Mouse (Mus musculus) left cerebral cortex, postnatal 14 days (tissue): ENCODE results near the gene Wdr18. TPM values are rescaled to one million over a fixed set of nuclear protein-coding genes. Genes with fewer than 3 reads are reported as not detected.
A peak's percentile ranks its signal among the peaks of the same experiment; 100 is the strongest.

Source experiments
- DNase-seq, 2 experiments: peaks; one replicate each; pipeline ENCODE4 v3.0.0; 2021 to 2022; ENCODE audit warnings: low spot score in 2 of 2, mixed read lengths in 1 of 2
- intact Hi-C: fragments of 180-260 bp; cut with DNase I; formaldehyde crosslinking; loops from one replicate; pipeline ENCODE4 v1.15.1; 2025
- total RNA-seq, 2 experiments: library from RNA; stranded (reverse); gene quantifications; 2 replicates each; pipeline ENCODE4 v1.2.3; 2021

Wdr18 gene
- total RNA-seq, 2 experiments from 2014 or later: 45.3 to 46.5 TPM

DNA sequence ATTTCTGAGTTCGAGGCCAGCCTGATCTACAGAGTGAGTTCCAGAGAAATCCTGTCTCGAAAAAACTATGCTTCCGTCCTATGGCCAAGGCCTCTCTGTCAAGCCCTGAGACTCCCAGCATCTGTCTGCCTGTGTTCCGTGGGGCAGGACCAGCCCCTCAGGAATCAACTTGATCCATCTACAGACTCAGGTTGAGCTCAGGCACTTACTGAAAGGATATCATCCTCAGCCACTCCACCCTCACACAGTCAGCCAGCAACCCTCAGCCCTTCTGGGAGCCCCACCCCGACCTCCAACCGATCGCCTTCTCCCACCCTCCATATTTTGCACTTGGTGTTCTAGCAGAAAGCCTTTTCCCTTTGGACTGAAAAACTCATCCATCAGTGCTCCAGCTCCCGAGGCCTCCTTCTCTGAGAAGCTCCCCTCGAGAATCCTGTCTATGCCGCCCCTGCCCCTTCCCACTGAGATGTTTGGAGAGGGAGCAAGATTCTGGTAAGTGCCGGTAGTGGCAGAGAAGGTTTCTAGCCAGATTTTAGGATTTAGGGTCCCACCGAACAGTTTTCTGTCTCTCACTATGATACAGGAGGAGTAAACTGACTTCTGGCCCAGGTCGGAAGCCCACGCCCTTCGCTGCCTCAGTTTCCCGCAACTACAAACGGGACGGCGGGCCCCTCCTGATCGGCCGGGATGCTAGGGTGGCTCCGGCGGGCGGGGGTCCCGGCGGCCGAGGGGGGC, 28.0 kb downstream of the Wdr18 start:
- DNase-seq: no peak
- intact Hi-C loops: loop anchor here (2.0 to 5.0 kb wide), 2 partner anchors 47 to 64 kb away; no protein-coding TSS in a partner anchor

DNA sequence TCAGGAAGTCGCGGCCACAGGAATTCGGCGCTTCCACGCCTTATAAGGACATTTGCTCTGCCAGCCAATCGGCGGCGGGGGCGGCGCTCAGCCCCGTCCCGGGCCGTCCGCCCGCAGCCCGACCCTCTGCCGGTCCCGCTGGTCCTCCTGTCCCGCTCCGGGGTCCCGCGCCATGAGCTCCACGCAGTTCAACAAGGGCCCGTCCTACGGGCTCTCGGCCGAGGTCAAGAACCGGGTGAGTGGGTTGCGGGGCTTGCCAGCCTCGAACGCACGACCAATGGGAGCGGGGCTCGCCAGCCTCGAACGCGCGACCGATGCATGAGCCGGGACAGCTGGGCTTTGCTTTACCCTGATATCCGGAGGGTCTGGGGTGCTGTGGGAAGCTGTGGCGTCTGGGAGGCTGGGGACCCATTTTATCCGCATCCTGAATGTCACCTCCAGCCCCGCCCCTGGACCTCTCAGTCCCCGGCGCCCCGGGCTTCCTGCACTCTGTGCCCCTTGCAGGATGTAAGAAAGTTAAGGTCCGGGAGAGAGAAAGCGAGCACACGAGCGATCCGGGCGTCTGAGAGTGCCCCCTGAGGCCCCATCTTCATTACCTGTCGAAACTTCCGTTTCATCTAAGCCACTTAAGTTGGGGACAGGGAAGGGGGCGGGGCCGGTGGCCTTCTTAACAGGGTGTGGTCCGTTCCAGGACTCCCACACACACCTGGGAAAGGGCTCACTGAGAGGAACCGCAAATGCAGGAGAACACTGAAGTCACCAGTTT, 28.7 kb downstream of the Wdr18 start, which contains the start of gene Cnn2:
Gene Cnn2 (plus strand): TSS at position 79 of the 766 bp plus-strand sequence.
- intact Hi-C loops: loop anchor here (5.0 kb wide), 1 partner anchor 64 kb away; no protein-coding TSS in a partner anchor
- DNase-seq: no peak

DNA sequence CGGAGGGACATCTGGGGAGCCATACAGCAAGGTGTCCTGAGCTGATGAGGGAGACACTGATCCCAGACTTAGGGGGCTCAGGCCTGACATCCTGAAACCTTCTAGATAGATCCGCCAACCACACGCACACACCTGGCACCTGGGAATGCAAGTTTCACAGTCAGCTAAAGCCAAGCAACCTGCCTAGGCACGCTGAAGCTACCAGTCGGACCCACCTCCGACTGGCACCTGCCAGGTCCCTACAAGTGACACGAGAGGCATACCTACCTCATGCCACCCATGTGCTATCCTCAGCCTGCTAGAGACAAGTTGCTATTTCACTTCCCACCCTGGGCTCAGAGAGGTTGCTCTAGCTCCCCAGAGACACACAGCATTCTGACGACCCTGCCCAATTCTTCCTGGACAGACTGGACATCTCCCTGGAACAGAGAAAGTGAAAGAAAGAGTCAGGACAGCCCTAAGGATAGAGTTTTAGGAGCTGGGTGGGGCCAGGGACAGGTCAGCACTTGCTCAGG, 29.4 kb downstream of the Wdr18 start:
- DNase-seq: no peak
- intact Hi-C loops: loop anchor here (5.0 kb wide), 1 partner anchor 63 kb away; no protein-coding TSS in a partner anchor

DNA sequence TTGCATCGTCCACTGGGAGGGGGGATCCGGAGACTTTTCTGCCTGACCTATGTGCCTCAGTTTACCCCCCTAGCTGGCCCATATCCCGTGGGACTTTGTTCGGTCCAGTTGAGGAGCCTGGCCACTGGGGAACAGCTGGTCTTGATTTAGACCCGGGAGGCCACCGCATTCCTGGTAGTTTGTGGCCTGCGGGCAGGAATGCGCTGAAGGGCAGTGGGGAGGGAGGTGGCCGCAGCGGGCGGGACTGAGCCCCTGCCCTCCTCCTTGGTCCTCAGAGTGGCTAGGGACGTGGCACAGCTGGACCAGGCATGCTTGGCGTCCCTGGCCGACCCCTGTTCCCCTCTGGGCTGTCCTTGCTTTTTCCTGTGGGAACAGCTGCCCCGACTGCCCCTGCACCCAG, 29.9 kb downstream of the Wdr18 start:
- intact Hi-C loops: loop anchor here (5.0 kb wide), 1 partner anchor 62 kb away; no protein-coding TSS in a partner anchor
- DNase-seq: no peak

DNA sequence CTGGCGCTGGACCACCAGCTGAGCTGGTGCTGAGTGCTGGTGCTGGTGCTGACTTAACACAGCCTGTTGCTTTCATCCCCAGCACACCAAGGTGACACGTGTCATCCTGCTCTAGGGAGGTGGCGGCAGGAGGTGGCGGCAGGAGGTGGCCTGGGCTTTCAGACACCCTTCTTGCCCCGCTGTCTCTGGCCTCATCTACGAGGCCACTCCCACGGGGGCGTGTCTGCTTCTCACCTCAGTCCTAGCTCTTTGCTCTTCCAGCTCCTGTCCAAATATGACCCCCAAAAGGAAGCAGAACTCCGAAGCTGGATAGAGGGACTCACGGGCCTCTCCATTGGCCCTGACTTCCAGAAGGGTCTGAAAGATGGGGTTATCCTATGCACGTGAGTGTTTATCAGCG, 31.1 kb downstream of the Wdr18 start:
- intact Hi-C loops: no loop called here
- DNase-seq: no peak

DNA sequence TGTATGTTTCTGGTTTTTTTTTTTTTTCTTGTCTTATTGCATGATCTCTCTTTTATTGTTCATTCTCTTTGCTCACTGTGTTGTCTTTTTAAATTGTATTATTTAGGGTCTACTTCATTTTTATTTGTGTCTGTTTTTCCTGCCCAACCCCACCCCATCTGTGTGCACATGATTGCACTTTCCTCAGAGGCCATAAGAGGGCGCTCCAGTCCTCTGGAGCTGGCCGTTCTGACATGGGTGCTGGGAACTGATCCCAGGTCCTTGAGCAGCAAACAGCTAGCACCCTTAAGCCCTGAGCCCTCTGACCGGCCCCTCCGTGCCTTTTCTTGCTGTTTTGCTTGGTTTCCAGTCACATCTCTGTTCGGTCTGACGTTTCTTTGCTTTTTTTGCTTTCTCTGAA, 31.6 kb downstream of the Wdr18 start:
- no peak for DNase-seq
- intact Hi-C loops: no loop called here

DNA sequence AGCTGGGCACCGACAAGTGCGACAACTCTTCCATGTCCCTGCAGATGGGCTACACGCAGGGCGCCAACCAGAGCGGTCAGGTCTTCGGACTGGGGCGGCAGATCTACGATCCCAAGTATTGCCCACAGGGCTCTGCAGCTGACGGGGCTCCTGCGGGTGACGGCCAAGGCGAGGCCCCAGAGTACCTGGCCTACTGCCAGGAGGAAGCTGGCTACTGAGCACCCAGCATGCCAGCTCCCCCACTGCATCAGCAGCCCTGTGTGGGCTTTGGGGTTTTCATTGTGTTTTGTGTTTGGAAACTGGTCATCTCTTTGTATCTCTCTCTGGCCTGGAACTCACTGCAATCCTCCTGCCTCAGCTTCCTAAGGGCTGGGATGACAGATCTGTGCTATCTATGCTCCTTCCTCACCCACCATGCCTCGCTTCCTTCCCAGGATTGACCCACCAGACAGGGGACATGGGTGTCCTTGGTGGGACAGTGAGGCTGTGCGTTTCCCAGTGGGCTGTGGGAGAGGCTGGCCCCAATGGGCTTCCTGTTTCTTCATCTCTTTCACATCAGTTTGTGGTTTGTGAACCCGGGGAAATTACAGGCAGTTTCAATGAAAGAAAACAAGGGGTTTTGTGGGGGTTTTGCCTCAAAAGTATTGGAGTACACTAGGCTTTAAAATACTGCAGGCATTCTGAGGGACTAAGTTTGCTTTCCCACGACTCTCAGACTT, 34.6 kb downstream of the Wdr18 start:
- intact Hi-C loops: loop anchor here (5.0 kb wide), 1 partner anchor 118 kb away; no protein-coding TSS in a partner anchor

DNA sequence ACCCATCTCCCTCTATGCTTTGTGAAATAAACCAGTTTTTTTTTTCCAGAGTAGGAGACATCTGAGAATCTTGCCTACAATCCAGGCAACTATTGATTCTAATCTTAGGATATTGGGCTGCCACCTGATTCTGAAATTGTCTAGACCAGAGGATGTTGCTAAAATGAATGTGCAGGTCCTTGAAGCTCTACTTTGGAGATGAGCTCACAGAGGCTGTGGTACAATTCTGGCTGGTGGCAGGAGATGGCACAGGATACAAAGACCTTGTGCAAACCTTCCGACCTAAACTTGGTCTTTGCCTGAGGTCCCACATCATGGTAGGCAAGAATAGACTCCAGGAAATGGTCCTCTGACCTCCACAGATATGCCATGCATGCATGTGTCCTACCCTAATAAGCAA, 35.7 kb downstream of the Wdr18 start:
- intact Hi-C loops: loop anchor here (5.0 kb wide), 1 partner anchor 117 kb away; no protein-coding TSS in a partner anchor
- no peak for DNase-seq

More for the DNA sequence above, 34.6 kb downstream of the Wdr18 start:
- peak in 1 of 2 experiments; percentile 54 for DNase-seq

DNA sequence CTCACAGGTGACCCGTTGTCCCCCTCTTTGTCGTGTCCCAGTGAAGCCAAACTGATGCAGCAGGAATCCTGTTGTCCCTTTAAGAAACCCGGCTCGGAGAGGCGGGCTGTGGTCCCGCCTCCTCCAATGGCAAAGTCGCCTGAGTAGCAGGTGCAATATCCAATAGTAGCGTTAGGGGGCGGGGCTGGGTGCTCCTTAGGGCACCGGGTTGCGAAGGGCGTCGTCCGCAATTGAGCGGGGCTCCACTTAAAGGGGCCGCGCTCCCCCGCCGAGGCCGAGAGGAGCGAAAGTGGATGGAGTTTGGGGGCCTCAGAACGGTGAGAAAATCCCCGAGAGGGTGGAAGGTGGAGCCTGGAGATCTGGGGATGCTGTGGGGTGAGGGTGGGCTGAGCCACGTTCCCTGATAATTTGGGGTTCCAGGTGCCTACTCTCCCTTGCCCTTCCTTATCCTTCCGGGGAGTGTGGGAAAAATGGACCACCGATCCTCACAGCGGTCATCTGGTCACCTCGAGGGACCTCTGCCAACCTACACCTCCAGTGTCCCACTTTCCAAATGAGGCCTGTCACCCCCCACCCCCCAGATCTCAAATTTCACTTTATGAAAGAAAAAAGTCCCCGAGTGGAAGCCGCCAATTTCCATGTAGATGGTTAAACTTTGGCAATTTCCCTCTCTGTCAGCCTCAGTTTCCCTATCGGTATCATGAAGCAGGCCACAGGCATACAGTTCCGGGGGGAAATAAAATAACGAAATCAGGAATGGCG, 36.5 kb downstream of the Wdr18 start, which contains the start of gene Abca7:
Gene Abca7 (plus strand): TSS at position 223 of the 762 bp plus-strand sequence.
- intact Hi-C loops: loop anchor here (5.0 kb wide), 1 partner anchor 116 kb away; no protein-coding TSS in a partner anchor

DNA sequence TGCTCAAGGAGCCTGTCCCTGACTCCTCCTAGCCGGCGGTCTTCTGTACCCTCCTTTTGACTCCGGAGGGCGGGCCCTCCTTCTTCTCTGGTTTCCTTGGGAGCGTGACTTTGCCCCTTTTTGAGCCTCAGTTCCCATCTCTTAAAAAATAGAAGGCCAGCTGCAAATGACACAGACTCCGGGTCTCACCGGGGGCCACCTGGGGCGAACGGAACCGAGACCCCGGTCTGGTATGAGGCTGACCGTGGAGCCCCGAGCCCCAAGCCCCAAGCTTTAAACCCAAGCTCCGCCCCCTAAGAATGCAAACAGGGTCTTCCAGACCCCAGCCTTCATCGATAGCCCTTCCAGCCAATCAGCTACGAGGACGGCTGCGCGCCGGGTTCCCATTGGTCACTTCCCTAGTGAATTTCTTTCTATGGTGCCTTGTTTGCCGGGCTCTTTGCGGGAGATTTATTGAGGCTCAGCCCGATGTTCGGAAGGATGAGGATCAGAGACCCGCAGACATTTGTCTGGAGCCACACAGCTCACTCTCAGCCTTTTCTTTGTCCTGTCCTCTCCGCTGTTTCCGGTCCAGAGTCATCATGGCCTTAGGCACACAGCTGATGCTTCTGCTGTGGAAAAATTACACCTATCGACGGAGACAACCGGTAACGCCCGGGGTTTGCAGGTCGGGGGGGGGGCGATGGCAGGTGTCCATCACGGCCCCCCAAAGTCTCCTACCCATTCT, 37.2 kb downstream of the Wdr18 start:
- peak in 1 of 2 experiments; percentile 81 for DNase-seq
- intact Hi-C loops: loop anchor here (5.0 kb wide), 1 partner anchor 115 kb away; no protein-coding TSS in a partner anchor

More for the DNA sequence above, 36.5 kb downstream of the Wdr18 start, which contains the start of gene Abca7:
- DNase-seq: peak; percentile 96

DNA sequence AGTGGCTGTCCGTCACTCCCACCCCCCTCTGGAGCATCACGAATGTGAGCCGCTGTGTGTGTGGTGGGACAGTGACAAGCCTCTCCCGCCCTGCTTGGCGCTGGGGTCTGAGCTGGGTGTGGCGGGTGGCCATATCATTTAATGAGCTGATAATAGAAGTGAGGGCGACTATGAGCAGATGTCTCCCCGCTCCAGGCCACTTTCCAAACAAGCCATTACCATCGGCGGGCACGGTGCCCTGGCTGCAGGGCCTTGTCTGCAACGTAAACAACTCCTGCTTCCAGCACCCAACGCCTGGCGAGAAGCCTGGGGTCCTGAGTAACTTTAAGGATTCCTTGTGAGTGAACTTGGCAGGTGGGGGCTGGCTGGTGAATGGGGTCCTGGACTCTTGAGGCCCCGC, 37.9 kb downstream of the Wdr18 start:
- intact Hi-C loops: loop anchor here (5.0 kb wide), 1 partner anchor 114 kb away; no protein-coding TSS in a partner anchor
- DNase-seq: no peak

DNA sequence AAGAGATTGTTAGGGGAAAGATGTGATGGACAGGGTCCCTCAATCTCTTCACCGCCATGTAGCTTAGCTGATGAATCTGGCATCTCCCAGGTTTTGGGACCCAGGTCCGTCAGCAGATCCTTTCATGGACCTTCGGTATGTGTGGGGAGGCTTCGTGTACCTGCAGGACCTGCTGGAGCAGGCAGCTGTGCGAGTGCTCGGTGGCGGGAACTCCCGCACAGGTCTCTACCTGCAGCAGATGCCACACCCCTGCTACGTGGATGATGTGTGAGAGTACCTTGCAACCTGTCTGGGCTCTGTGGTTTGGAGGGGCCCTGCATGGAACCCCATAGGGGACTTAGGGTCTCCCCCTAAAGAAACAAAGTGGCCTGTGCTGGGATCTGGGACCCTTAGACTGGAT, 42.0 kb downstream of the Wdr18 start:
- intact Hi-C loops: no loop called here
- DNase-seq: no peak

DNA sequence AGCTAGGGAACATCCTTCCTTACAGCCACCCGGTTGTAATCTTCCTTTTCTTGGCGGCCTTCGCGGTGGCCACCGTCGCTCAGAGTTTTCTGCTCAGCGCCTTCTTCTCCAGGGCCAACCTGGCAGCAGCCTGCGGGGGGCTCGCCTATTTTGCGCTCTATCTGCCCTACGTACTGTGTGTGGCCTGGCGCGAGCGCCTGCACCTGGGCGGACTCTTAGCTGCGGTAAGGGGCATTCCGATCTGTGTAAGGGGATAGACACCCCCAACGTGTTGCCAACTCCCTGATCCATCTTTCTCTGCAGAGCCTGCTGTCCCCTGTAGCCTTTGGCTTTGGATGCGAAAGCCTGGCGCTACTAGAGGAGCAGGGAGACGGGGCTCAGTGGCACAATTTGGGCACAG, 42.9 kb downstream of the Wdr18 start:
- intact Hi-C loops: no loop called here
- DNase-seq: no peak

DNA sequence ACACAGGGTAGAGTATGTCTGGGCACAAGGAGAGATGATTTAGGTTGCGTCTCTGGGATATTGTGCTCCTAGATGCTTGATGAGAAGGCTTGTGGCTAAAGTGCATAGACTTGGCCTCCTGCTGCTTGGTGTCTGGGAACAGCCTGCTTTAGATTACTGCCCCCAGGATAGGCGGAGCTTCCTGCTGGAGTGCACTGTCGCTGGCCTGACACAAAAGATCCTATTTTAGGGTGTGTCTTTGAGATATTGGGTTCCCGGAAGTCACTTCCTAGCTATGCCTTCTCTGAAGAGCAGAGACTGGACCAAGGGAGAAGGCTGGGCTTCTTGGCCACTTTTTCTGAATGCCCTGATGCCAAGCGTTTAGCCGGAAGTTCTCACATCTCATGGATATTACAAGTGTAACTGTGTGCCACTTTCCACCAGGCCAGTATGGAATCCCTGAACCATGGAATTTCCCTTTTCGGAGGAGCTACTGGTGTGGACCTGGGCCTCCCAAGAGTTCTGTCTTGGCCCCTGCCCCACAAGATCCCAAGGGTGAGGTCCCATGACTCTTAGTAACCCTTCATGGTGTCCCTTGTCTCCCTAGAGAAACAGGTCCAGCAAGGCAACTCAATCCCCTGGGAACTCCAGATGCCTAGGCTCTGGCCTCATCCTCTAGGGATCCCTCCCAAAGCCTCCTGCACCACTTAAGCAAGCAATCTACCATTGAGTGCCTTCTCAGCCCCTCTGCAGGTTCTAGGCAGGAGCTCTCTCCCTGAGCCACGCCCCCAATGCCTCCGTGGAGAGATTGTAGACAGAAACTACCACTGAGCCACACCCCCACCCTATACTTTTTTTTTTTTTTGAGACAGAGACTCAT, 43.7 kb downstream of the Wdr18 start:
- DNase-seq: no peak
- intact Hi-C loops: no loop called here

DNA sequence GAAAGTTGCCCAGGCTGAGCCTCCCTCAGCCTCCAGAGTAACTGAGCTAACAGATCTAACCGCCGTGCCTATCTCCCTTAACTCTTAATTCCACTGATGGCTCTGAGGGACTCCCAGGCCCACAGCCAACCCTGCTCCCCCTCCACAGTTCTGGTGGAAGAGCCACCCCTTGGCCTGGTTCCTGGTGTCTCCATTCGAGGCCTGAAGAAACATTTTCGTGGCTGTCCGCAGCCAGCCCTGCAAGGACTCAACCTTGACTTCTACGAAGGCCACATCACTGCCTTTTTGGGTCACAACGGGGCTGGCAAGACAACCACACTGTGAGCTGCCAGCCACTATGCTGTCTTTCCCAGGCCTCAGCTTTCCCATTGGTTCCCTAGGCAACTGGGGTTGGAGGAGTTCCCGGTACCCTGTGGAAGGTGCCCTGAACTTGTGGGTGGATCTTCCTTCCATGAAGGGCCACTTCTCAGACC, 44.3 kb downstream of the Wdr18 start:
- intact Hi-C loops: no loop called here
- no peak for DNase-seq

DNA sequence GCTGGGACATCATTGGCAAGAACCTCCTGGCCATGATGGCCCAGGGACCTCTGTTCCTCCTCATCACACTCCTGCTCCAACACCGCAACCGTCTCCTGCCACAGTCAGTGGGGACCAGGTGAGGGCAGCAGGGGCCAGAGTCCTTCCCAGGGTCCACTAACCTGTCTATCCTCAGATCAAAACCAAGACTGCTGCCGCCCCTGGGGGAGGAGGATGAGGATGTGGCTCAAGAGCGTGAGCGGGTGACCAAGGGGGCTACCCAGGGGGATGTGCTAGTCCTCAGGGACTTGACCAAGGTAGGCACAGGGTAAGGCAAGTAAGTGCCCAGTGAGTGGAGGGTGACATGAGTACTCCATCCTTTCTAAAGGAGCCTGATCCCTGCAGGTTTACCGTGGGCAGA, 51.8 kb downstream of the Wdr18 start:
- DNase-seq: no peak
- intact Hi-C loops: no loop called here

DNA sequence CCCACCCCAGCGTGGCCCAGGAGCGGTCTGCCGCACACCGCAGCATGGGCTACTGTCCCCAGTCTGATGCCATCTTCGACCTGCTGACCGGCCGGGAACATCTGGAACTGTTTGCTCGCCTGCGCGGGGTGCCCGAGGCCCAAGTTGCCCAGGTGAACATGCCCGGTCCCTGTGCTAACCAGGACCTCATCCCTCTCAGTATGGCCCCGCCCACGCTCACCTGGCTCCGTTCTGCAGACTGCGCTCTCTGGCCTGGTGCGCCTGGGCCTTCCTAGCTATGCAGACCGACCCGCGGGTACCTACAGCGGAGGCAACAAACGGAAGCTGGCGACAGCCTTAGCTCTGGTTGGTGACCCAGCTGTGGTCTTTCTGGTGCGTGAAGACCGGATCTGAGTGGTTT, 53.7 kb downstream of the Wdr18 start:
- no peak for DNase-seq
- intact Hi-C loops: no loop called here
